Mouse (Mus musculus): ENCODE data around the gene Ptprn. TPM values are rescaled to one million over a fixed set of nuclear protein-coding genes. Genes with fewer than 3 reads are reported as not detected.

The Ptprn gene
- polyA plus RNA-seq, 1 experiment: 0.40 TPM

GRCm38 (mm10) chr1:75223532-75223931 lies 40.8 kb downstream of the Ptprn start:
- DNase-seq (ENCODE audit: low spot score): no peak

GRCm38 (mm10) chr1:75222926-75223325 lies 41.4 kb downstream of the Ptprn start:
- no peak for DNase-seq (ENCODE audit: low spot score)

GRCm38 (mm10) chr1:75221538-75221937 lies 42.8 kb downstream of the Ptprn start:
- no peak for DNase-seq (ENCODE audit: low spot score)

GRCm38 (mm10) chr1:75219531-75219930 lies 44.8 kb downstream of the Ptprn start, which contains the start of gene Tuba4a:
Gene Tuba4a, minus strand, starts transcription at chr1:75219865.
- DNase-seq (ENCODE audit: low spot score): no peak

GRCm38 (mm10) chr1:75219078-75219477 lies 45.2 kb downstream of the Ptprn start:
- peak; percentile 87 for DNase-seq (ENCODE audit: low spot score)

- DNase-seq (ENCODE audit: low spot score): peak; percentile 60
Measured at GRCm38 (mm10) chr1:75218227-75219001, 45.9 kb downstream of the Ptprn start.

GRCm38 (mm10) chr1:75217893-75218226 lies 46.4 kb downstream of the Ptprn start:
- DNase-seq (ENCODE audit: low spot score): no peak

- no peak for DNase-seq (ENCODE audit: low spot score)
Measured at GRCm38 (mm10) chr1:75216797-75217585, 47.3 kb downstream of the Ptprn start.

GRCm38 (mm10) chr1:75215785-75216184 lies 48.5 kb downstream of the Ptprn start:
- DNase-seq (ENCODE audit: low spot score): no peak

- DNase-seq (ENCODE audit: low spot score): no peak
Measured at GRCm38 (mm10) chr1:75214886-75215285, 49.4 kb downstream of the Ptprn start.

- DNase-seq (ENCODE audit: low spot score): no peak
Measured at GRCm38 (mm10) chr1:75214442-75214841, 49.9 kb downstream of the Ptprn start.

GRCm38 (mm10) chr1:75213096-75213495 lies 51.2 kb downstream of the Ptprn start:
- DNase-seq (ENCODE audit: low spot score): no peak

- no peak for DNase-seq (ENCODE audit: low spot score)
Measured at GRCm38 (mm10) chr1:75212542-75212941, 51.8 kb downstream of the Ptprn start.

GRCm38 (mm10) chr1:75211141-75211708 lies 53.1 kb downstream of the Ptprn start:
- DNase-seq (ENCODE audit: low spot score): no peak

GRCm38 (mm10) chr1:75210136-75211087 lies 53.9 kb downstream of the Ptprn start, which contains the start of the genes Glb1l and Stk16:
Gene Glb1l, minus strand, starts transcription at chr1:75210813.
Gene Stk16, plus strand, starts transcription at chr1:75210838.
- peak; percentile 89 for DNase-seq (ENCODE audit: low spot score)

GRCm38 (mm10) chr1:75208967-75209678 lies 55.2 kb downstream of the Ptprn start:
- DNase-seq (ENCODE audit: low spot score): no peak

GRCm38 (mm10) chr1:75201236-75201635 lies 63.1 kb downstream of the Ptprn start:
- DNase-seq (ENCODE audit: low spot score): no peak
